48 mouse cellular contexts compared by ENCODE assay signal in the genomic region with DNA sequence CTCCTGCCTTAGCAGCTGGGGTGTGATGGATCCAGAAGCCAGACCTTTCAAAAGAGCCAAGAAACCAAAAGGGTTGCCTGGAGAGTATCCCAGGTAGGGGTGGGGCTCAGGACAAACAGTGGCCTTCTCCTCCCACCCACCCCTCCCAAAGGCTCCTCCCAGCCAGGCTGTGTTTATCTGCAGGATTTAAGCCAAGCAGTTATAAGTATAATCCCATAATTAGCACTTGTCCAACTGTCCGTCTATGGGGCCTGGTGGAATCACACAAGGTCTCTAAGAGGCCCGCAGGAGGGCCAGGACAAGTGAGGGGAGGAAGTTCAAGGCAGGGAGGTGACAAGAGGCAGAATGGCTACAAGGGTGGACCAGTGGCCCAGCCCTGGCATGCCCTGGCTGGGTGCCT. TPM values are rescaled to one million over a fixed set of nuclear protein-coding genes. Genes with fewer than 3 reads are reported as not detected.
"Had no signal": no experiment of that assay in that cellular context is flagged by ENCODE, and none has a peak within 500 bp of the region (broad histone marks: within the 10 kb centered on the region; RNA-seq: fewer than 3 reads in every experiment).

No protein-coding gene starts in this region.

- H3K4me2 ChIP-seq: heart, embryonic 11.5 days; heart, embryonic 12.5 days; heart, embryonic 13.5 days; heart, embryonic 15.5 days; hindbrain, embryonic 12.5 days; hindbrain, embryonic 13.5 days; hindbrain, embryonic 14.5 days; hindbrain, embryonic 15.5 days; intestine, embryonic 15.5 days; kidney, embryonic 15.5 days had no signal

- H3K9ac ChIP-seq: heart, embryonic 12.5 days; heart, embryonic 13.5 days; heart, embryonic 15.5 days; hindbrain, embryonic 12.5 days; hindbrain, embryonic 13.5 days; hindbrain, embryonic 14.5 days; hindbrain, embryonic 15.5 days; intestine, embryonic 15.5 days; kidney, embryonic 15.5 days had no signal

- H3K27ac ChIP-seq: heart, adult 2 months; heart, embryonic 10.5 days; heart, embryonic 13.5 days; heart, embryonic 15.5 days; hindbrain, embryonic 10.5 days; hindbrain, embryonic 12.5 days; hindbrain, embryonic 13.5 days; hindbrain, embryonic 14.5 days; hindbrain, embryonic 15.5 days; hindbrain, postnatal 0 days; intestine, embryonic 15.5 days; kidney, embryonic 15.5 days; kidney, postnatal 0 days; layer of hippocampus, adult 2 months had no signal

- H3K4me1 ChIP-seq: heart, embryonic 12.5 days; heart, embryonic 13.5 days; heart, embryonic 15.5 days; hindbrain, embryonic 15.5 days; intestine, embryonic 15.5 days had no signal

- ATAC-seq: hindbrain, postnatal 0 days; inflammation-experienced regulatory T-cells, adult 6 months; intestine, embryonic 15.5 days; intestine, embryonic 16.5 days; intestine, postnatal 0 days had no signal

- H3K36me3 ChIP-seq: heart, embryonic 10.5 days; heart, embryonic 12.5 days; heart, embryonic 13.5 days; heart, embryonic 15.5 days; hindbrain, embryonic 10.5 days; hindbrain, embryonic 12.5 days; hindbrain, embryonic 13.5 days; hindbrain, embryonic 15.5 days; intestine, embryonic 15.5 days; kidney, embryonic 15.5 days had no signal

- H3K9me3 ChIP-seq: heart, embryonic 10.5 days; heart, embryonic 12.5 days; heart, embryonic 13.5 days; heart, embryonic 15.5 days; hindbrain, embryonic 10.5 days; hindbrain, embryonic 12.5 days; hindbrain, embryonic 13.5 days; hindbrain, embryonic 15.5 days; intestine, embryonic 15.5 days; kidney, embryonic 15.5 days had no signal

- H3K4me3 ChIP-seq: heart, adult 2 months; heart, embryonic 10.5 days; heart, embryonic 12.5 days; heart, embryonic 13.5 days; heart, embryonic 15.5 days; hindbrain, embryonic 10.5 days; hindbrain, embryonic 12.5 days; hindbrain, embryonic 13.5 days; hindbrain, embryonic 15.5 days; intestine, embryonic 15.5 days; kidney, embryonic 15.5 days; layer of hippocampus, adult 2 months had no signal

- DNase-seq: heart, adult 2 months; heart, postnatal 10 days; heart, postnatal 36 days; heart, postnatal 4 days; kidney, adult 11 months; kidney, adult 18-20 months; kidney, adult 2 months; kidney, adult 8-10 months; kidney, adult 9 months; kidney, postnatal 10 days; kidney, postnatal 14 days; kidney, postnatal 25 days; kidney, postnatal 36 days; kidney, postnatal 4 days; layer of hippocampus, adult 9-11 months; layer of hippocampus, postnatal 36 days had no signal

RNA-seq across cellular contexts. Expression of a gene that starts 23.8 kb away (rescaled TPM):
- total RNA-seq: heart, adult 2 months; heart, adult 8-10 months; heart, postnatal 25 days; heart, postnatal 36 days; hematopoietic stem cell, adult 5-6 weeks had no signal
- polyA plus RNA-seq: heart, embryonic 13.5 days; heart, embryonic 14.5 days; heart, embryonic 16.5 days; inflammation-experienced regulatory T-cells, adult 6 months had no signal

RNA-seq across cellular contexts. Expression of a gene that starts 26.8 kb away (rescaled TPM):
- total RNA-seq: heart, adult 2 months; heart, adult 8-10 months; heart, postnatal 10 days; heart, postnatal 25 days; heart, postnatal 36 days; heart, postnatal 4 days; hematopoietic stem cell, adult 5-6 weeks; layer of hippocampus, adult 18-20 months; layer of hippocampus, adult 2 months; layer of hippocampus, adult 8-10 months; layer of hippocampus, postnatal 10 days; layer of hippocampus, postnatal 14 days; layer of hippocampus, postnatal 25 days; layer of hippocampus, postnatal 36 days had no signal
- polyA plus RNA-seq: heart, adult 2 months; heart, embryonic 10.5 days; heart, embryonic 11.5 days; heart, embryonic 12.5 days; heart, embryonic 13.5 days; heart, embryonic 14.5 days; heart, embryonic 15.5 days; heart, embryonic 16.5 days; heart, postnatal 0 days; hindbrain, embryonic 12.5 days; hindbrain, embryonic 13.5 days; hindbrain, embryonic 14.5 days; hindbrain, embryonic 15.5 days; hindbrain, postnatal 0 days; inflammation-experienced regulatory T-cells, adult 6 months; intestine, embryonic 14.5 days; intestine, postnatal 0 days; kidney, adult 2 months; kidney, embryonic 16.5 days; kidney, postnatal 0 days; large intestine, adult 2 months had no signal

RNA-seq across cellular contexts. Expression of a gene that starts 44.7 kb away (rescaled TPM):
- total RNA-seq: hematopoietic stem cell, adult 5-6 weeks had no signal
- polyA plus RNA-seq: inflammation-experienced regulatory T-cells, adult 6 months had no signal
